Mouse (Mus musculus): Measurements from ENCODE around the gene Map3k21.

Map3k21 gene

GRCm38 (mm10) chr8:125914386-125914785 is 4.1 kb downstream of the Map3k21 start:
- no peak for DNase-seq (ENCODE audit: low spot score)

GRCm38 (mm10) chr8:125917013-125917412 is 6.8 kb downstream of the Map3k21 start:
- DNase-seq (ENCODE audit: low spot score): no peak

GRCm38 (mm10) chr8:125918719-125919118 is 8.5 kb downstream of the Map3k21 start:
- DNase-seq (ENCODE audit: low spot score): no peak

GRCm38 (mm10) chr8:125919560-125919959 is 9.3 kb downstream of the Map3k21 start:
- no peak for DNase-seq (ENCODE audit: low spot score)

GRCm38 (mm10) chr8:125920281-125920680 is 10.0 kb downstream of the Map3k21 start:
- no peak for DNase-seq (ENCODE audit: low spot score)

GRCm38 (mm10) chr8:125920761-125921160 is 10.5 kb downstream of the Map3k21 start:
- DNase-seq (ENCODE audit: low spot score): no peak

- DNase-seq (ENCODE audit: low spot score): no peak
Observed at GRCm38 (mm10) chr8:125922333-125922732, 12.1 kb downstream of the Map3k21 start.

GRCm38 (mm10) chr8:125926636-125927035 is 16.4 kb downstream of the Map3k21 start:
- no peak for DNase-seq (ENCODE audit: low spot score)

GRCm38 (mm10) chr8:125930276-125931046 is 20.2 kb downstream of the Map3k21 start:
- no peak for DNase-seq (ENCODE audit: low spot score)

GRCm38 (mm10) chr8:125931822-125932221 is 21.6 kb downstream of the Map3k21 start:
- no peak for DNase-seq (ENCODE audit: low spot score)

GRCm38 (mm10) chr8:125935649-125936048 is 25.4 kb downstream of the Map3k21 start:
- peak; percentile 54 for DNase-seq (ENCODE audit: low spot score)

GRCm38 (mm10) chr8:125944511-125944910 is 34.3 kb downstream of the Map3k21 start:
- DNase-seq (ENCODE audit: low spot score): no peak

- no peak for DNase-seq (ENCODE audit: low spot score)
Observed at GRCm38 (mm10) chr8:125948696-125949308, 38.6 kb downstream of the Map3k21 start.

- peak; percentile 97 for DNase-seq (ENCODE audit: low spot score)
Observed at GRCm38 (mm10) chr8:125950007-125950940, 40.0 kb downstream of the Map3k21 start.

- DNase-seq (ENCODE audit: low spot score): no peak
Observed at GRCm38 (mm10) chr8:125955671-125956070, 45.4 kb downstream of the Map3k21 start.

GRCm38 (mm10) chr8:125956796-125957195 is 46.5 kb downstream of the Map3k21 start:
- DNase-seq (ENCODE audit: low spot score): no peak

- DNase-seq (ENCODE audit: low spot score): no peak
Observed at GRCm38 (mm10) chr8:125957226-125957993, 47.2 kb downstream of the Map3k21 start.

- no peak for DNase-seq (ENCODE audit: low spot score)
Observed at GRCm38 (mm10) chr8:125957994-125958368, 47.7 kb downstream of the Map3k21 start.

GRCm38 (mm10) chr8:125959363-125959771 is 49.1 kb downstream of the Map3k21 start:
- DNase-seq (ENCODE audit: low spot score): no peak

GRCm38 (mm10) chr8:125960037-125960436 is 49.8 kb downstream of the Map3k21 start:
- DNase-seq (ENCODE audit: low spot score): no peak

GRCm38 (mm10) chr8:125961790-125962189 is 51.5 kb downstream of the Map3k21 start:
- DNase-seq (ENCODE audit: low spot score): no peak

- no peak for DNase-seq (ENCODE audit: low spot score)
Observed at GRCm38 (mm10) chr8:125963807-125964211, 53.6 kb downstream of the Map3k21 start.

All from MN1 (cell line).